Mouse (Mus musculus) bone marrow macrophage, adult 2 months (primary cell): ENCODE measurements at regions not wholly inside any gene's neighbourhood (a gene's known extent, or its start where the extent isn't known, plus 50 kb on each side); places are given as distances from the start of the nearest gene placed in this dataset.
"Not testable (repeated sequence)": the region's sequence is repeated elsewhere in the genome, so short reads cannot be mapped to it uniquely, and the experiment has no call there.

Experiments
- H3K27ac ChIP-seq: 2 replicates; pipeline ENCODE4 v1.5.1; 2012; ENCODE audit warnings: low read depth, low read length; ENCODE audit not compliant: insufficient read depth
- H3K4me1 ChIP-seq: 2 replicates; pipeline ENCODE4 v1.6.1; 2012; ENCODE audit warnings: low read length; ENCODE audit not compliant: control insufficient read depth, insufficient read depth
- H3K4me3 ChIP-seq: 2 replicates; pipeline ENCODE4 v1.5.1; 2012; ENCODE audit warnings: mild to moderate bottlenecking, low read length, moderate library complexity; ENCODE audit not compliant: insufficient read depth
- CTCF ChIP-seq: IDR thresholded peaks from 2 replicates; pipeline ENCODE4 v1.5.1; 2012; ENCODE audit warnings: low read depth, mild to moderate bottlenecking, low read length, moderate library complexity
- POLR2A ChIP-seq: IDR thresholded peaks from 2 replicates; pipeline ENCODE4 v1.6.1; 2012; ENCODE audit warnings: mild to moderate bottlenecking, low read depth, low read length, borderline replicate concordance

DNA sequence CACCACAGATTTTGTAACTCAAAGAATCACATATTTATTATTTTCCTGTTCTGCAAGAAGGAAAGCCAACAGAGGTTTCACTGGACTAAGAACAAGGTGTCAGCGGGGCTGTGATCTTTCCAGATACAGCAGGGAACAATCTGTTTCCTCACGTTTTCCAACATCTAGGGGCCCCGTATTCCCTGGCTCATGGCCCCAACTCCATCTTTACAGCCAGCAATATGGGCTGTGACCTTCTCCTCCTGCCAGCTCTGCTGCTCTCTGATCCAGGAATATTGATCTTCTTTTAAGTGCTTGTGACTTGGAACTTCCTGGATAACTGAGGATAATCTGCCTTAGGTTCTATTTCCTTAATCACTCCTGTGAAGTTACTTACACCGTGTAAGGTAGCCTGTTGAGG lies 352.7 kb upstream of the Cdh5 start:
- Histone ChIP-seq H3K27ac (no peak overlapping the region), H3K4me3 (no peak overlapping the region), H3K4me1 (no peaks in the 10 kb centered on the region)
- no peak for TF ChIP-seq POLR2A
- no peak for TF ChIP-seq CTCF

DNA sequence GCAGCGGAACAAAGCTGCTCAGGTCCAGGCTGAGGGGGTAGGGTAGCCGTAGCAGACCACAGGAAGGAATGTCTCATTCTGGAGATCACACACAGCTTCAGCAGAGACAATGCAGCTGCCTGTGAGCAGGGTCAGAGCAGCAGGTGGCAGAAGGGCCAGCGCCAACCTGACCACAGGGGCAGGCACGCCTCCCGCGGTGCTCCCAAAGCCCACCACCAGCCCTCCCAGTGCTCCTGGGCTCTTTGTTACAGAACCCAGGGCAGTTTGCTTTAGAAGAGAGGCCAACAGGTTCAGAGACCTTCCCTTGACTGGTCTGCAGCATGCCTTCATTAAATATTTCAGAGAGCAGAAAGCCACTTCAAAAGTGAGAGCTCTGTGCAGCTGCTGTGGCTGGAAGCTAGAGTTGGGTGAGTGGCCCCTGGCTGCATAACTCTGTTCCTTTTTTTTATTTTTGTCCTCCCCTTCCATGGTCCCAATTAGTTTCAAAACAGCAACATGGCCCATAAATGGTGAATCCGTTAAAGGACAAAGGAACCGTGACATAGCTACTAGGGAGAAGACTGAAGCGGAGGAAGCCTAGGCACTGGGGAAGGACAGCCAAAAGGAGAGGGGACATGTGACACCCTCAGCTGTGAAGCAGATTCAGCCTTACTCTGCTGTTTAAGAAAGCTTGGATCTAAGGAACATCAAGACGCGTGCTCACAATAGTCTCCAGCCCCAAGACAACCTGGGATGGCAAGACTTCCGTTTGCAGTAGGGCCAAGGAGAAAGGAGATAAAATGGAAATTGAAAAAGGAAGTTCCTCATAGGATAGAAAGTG lies 350.9 kb upstream of the Cdh5 start:
- Histone ChIP-seq H3K27ac (no peak overlapping the region), H3K4me1 (no peaks in the 10 kb centered on the region), H3K4me3 (no peak overlapping the region)
- TF ChIP-seq CTCF (no peak), POLR2A (no peak)

DNA sequence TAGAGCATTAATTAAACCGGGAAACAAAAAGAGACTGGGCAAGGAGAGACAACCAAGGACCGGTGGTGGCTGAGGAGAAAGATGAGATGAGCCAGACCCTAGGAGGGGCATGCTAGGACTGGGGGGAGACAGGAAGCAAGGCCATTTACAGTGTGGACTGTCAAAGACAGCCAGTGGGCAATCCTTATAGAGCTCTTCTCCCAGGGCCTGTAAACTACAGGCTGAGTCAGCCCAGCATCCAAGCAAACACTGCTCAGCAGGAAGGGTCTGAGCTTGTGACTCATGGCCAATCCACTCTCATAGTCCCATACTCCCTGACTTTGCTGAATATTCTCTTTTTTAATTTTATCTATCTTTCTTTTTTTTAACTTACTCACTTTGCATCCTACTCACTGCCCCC lies 350.3 kb upstream of the Cdh5 start:
- no peak overlapping the region for H3K27ac ChIP-seq
- TF ChIP-seq CTCF, result no peak
- TF ChIP-seq POLR2A, result no peak
- H3K4me1 ChIP-seq, result no peaks in the 10 kb centered on the region
- no peak overlapping the region for H3K4me3 ChIP-seq

DNA sequence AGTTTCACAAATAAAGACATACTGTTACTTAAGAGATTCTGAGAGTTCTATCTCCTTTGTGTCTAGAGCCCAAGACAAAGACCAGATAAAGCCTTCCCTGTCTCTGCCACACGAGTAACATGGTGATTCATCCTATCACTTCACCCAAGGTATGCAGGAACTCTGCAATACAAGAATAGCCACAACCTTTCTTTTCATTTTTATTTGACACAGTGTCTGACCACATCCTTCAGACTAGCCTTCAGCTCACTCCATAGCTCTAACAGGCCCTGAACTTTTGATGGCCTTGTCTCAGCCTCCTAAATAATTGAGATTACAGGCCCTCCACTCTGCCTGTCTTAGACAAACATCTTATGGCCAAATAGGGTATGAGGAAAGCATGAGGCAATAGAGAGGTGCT lies 337.6 kb upstream of the Cdh5 start:
- H3K27ac ChIP-seq, result no peak overlapping the region
- H3K4me1 ChIP-seq, result no peaks in the 10 kb centered on the region
- H3K4me3 ChIP-seq, result no peak overlapping the region
- no peak for TF ChIP-seq CTCF
- no peak for TF ChIP-seq POLR2A

DNA sequence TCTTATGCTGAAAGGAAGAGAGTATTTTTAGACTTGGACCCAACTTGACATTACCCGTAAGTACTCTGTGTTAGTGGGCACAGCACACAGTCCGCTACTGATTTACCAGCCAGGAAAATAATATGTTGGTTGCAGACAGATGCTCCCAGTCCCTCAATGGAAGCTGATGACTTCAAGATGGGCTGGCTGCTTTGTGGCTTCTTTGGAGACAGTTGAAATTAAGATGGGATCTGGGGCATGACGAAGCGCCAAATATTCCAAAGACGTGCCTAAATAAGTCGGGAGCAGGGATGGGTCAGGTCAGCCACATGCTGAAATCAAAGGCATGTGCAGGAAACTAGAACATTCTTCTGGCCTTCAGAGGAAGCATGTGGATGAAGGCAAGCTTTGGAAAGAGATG lies 321.8 kb upstream of the Cdh5 start:
- Histone ChIP-seq H3K4me1 (no peaks in the 10 kb centered on the region), H3K27ac (no peak overlapping the region), H3K4me3 (no peak overlapping the region)
- TF ChIP-seq POLR2A (no peak), CTCF (no peak)

DNA sequence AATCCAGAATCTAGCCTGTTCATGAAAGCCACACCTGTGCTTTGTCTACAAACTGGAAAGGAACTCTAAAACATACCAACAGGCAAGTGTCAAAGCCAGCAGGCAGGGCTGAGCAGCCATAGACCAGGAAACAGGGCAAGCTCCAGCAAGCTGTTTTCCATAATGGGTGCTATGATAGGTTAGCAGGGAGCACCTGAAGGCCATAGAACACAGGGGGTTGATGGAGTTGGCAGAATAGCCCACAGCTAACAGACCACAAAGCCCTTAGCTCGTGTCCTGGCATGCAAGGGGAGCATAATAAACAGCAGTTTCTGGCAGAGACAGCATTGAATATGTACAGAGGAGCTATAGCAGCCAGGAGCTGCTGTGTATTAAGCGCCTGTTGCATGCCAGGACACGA lies 313.1 kb upstream of the Cdh5 start:
- no peaks in the 10 kb centered on the region for H3K4me1 ChIP-seq
- no peak for TF ChIP-seq POLR2A
- TF ChIP-seq CTCF, result no peak
- no peak overlapping the region for H3K4me3 ChIP-seq
- H3K27ac ChIP-seq, result no peak overlapping the region

DNA sequence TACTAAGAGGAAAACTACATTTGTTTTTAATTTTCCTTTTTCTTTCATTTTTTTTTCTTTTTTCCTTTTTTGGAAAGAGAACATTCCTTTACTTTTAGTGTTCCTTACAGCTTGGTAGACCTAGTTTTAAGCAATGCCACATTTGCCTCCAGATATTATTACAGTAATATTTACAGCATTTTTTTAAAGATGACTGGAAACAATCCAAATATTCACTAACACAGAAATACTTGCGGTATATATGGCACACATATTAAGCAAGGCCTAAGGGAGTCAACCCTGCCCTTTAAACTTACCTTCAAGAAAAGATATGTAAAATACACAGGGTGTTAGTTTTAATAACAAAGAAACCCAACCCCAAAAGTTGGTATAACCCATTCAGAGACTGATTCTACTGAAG lies 308.1 kb upstream of the Cdh5 start:
- H3K27ac ChIP-seq, result no peak overlapping the region
- no peak for TF ChIP-seq CTCF
- H3K4me1 ChIP-seq, result no peaks in the 10 kb centered on the region
- H3K4me3 ChIP-seq, result no peak overlapping the region

DNA sequence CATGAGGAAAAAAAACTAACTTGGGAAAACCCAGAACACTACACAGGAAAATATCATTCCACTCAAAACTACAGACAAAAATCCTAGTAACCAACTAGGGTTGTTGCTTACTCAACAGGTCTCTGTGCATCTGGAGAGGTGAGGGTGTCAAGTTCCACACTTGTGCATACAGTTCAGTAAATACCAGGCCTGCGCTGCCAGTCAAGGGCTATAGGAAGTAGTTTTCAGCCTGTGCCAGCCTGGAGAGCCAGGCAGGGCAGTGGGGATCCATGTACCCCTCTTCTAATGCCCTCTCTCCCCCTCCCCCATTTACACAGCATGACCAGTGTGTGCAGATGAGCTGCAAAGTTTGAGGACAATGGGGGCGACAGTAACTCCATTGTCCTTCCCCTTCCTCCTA lies 302.8 kb upstream of the Cdh5 start:
- H3K4me1 ChIP-seq, H3K27ac ChIP-seq, H3K4me3 ChIP-seq: not testable (repeated sequence)

DNA sequence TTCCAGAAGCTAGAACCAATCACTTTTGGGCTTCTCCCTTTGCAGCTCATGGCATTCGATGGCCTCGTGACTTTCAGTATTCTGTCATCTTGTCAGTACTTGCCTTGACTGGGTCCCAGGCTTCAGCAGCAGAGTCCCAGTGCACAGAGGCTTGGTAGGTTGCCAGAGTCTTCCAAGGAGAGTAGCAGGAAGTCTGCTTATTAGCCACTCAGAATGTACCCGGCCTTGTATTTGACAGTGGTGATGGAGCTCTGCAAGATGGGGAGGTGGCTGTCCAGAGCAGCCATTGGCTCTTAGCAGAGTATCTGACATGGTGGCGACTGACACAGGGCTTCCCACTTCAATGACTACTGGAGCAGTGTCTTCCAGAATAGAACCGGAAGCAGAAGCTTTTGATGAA lies 293.3 kb upstream of the Cdh5 start:
- Histone ChIP-seq H3K4me1 (no peaks in the 10 kb centered on the region), H3K27ac (no peak overlapping the region), H3K4me3 (no peak overlapping the region)
- TF ChIP-seq CTCF, result no peak
- TF ChIP-seq POLR2A, result no peak

DNA sequence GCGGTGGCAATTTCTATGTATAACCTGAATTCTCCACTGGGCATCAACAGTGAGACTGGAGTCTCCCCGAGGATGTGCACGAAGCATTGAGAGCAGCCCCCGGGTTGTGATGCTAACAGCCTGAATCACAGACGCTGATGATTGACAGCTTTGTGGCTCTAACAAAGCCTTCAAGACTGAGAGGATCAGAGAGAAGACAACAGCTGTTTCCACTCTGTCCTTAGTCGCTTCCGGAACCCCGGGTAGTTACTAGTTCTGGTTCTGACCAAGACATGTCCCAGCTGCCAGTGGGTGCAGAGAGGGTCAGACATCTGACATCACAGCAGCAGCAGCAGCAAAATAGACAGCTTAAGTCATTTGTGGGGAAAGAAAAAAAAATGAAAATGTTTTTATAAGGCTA lies 292.8 kb upstream of the Cdh5 start:
- Histone ChIP-seq H3K4me1 (no peaks in the 10 kb centered on the region), H3K4me3 (no peak overlapping the region), H3K27ac (no peak overlapping the region)
- TF ChIP-seq POLR2A (no peak), CTCF (no peak)

DNA sequence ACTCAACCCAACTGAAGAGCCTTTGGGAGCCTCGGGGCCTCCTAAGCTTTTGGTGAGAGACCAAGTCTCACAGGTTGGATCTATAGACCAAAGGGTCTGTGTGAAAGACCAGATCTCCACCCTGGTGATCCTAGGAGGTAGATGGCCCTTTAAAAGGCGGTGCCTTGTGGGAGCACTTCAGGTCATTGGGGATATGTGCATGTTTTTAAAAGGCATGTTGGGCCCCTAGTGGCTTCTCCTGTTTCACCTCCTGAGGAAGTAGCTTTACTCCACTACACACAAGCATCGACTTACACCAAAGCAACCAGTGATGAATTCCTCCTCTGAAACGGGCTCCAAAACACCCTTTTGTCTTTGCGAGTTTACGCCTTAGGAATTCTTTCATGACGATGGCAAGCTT lies 292.3 kb upstream of the Cdh5 start:
- TF ChIP-seq POLR2A (no peak), CTCF (no peak)
- Histone ChIP-seq H3K4me1 (no peaks in the 10 kb centered on the region), H3K4me3 (no peak overlapping the region), H3K27ac (no peak overlapping the region)
